Mouse (Mus musculus) ES-E14 (cell line): ENCODE measurements around the gene Vrk3. TPM values are rescaled to one million over a fixed set of nuclear protein-coding genes. Genes with fewer than 3 reads are reported as not detected.
"Not testable (repeated sequence)": the region's sequence is repeated elsewhere in the genome, so short reads cannot be mapped to it uniquely, and the experiment has no call there.

ENCODE experiments used
- DNase-seq: peaks from one replicate; pipeline ENCODE4 v3.0.0-alpha.2; 2013; ENCODE audit warnings: low read depth, low spot score
- H3K27ac ChIP-seq: 2 replicates; pipeline ENCODE4 v1.5.1; 2012; ENCODE audit warnings: low read depth, mild to moderate bottlenecking, low read length, moderate library complexity, mixed read lengths; ENCODE audit not compliant: poor library complexity, insufficient read depth, severe bottlenecking
- H3K36me3 ChIP-seq: 2 replicates; pipeline ENCODE4 v1.6.1; 2012; ENCODE audit warnings: mild to moderate bottlenecking, low read length, moderate library complexity, mixed read lengths; ENCODE audit not compliant: control insufficient read depth, poor library complexity, insufficient read depth, severe bottlenecking
- H3K4me1 ChIP-seq, 2 experiments: fragments of 150-350 bp in 1 of 2; sonication (generic) in 1 of 2; 2 replicates each; pipeline ENCODE4 v1.6.1; 2012; ENCODE audit warnings: low read length in 2 of 2, mild to moderate bottlenecking in 1 of 2, mixed read lengths in 1 of 2; ENCODE audit not compliant: control insufficient read depth in 2 of 2, insufficient read depth in 2 of 2, poor library complexity in 1 of 2
- H3K4me3 ChIP-seq, 2 experiments: fragments of 150-350 bp in 1 of 2; sonication (generic) in 1 of 2; 2 replicates each; pipeline ENCODE4 v1.5.1; 2012; ENCODE audit warnings: low read length in 2 of 2, low read depth in 1 of 2, mild to moderate bottlenecking in 1 of 2, mixed read lengths in 1 of 2; ENCODE audit not compliant: insufficient read depth in 1 of 2, poor library complexity in 1 of 2, severe bottlenecking in 1 of 2
- H3K9ac ChIP-seq: 2 replicates; pipeline ENCODE4 v1.6.1; 2012; ENCODE audit warnings: low read depth, mild to moderate bottlenecking, low read length, mixed read lengths; ENCODE audit not compliant: poor library complexity, insufficient read depth, severe bottlenecking
- H3K9me3 ChIP-seq: fragments of 150-350 bp; sonication (generic); 2 replicates; pipeline ENCODE4 v1.6.1; 2012; ENCODE audit warnings: low read depth, mild to moderate bottlenecking, low read length; ENCODE audit not compliant: control insufficient read depth, insufficient read depth
- CHD2 ChIP-seq: IDR thresholded peaks from 2 replicates; pipeline ENCODE4 v1.6.1; 2014; ENCODE audit warnings: mild to moderate bottlenecking, low read depth, low read length, inconsistent platforms
- HCFC1 ChIP-seq: IDR thresholded peaks from 2 replicates; pipeline ENCODE4 v1.6.1; 2012; ENCODE audit warnings: low read length, inconsistent platforms, borderline replicate concordance; ENCODE audit not compliant: insufficient read depth
- MAFK ChIP-seq: IDR thresholded peaks from 2 replicates; pipeline ENCODE4 v1.6.1; 2014; ENCODE audit warnings: mild to moderate bottlenecking, low read depth, low read length, inconsistent platforms; ENCODE audit not compliant: insufficient read depth
- ZC3H11A ChIP-seq: IDR thresholded peaks from 2 replicates; pipeline ENCODE4 v1.6.1; 2012; ENCODE audit warnings: low read depth, mild to moderate bottlenecking, inconsistent platforms, low read length, borderline replicate concordance
- ZNF384 ChIP-seq: IDR thresholded peaks from 2 replicates; pipeline ENCODE4 v1.6.1; 2012; ENCODE audit warnings: low read depth, low read length, inconsistent platforms
- in situ Hi-C, 2 experiments: fragments of 600-800 bp; cut with MboI; formaldehyde crosslinking; loops; one replicate each; pipeline ENCODE4 v1.15.1; 2025; ENCODE audit warnings: low sequenced_read_pairs in 2 of 2, inconsistent platforms in 1 of 2; ENCODE audit not compliant: unreplicated experiment in 2 of 2
- total RNA-seq: library from RNA; depleted of rRNA; stranded (reverse); fragments of 300-350 nt; gene quantifications from 2 replicates; pipeline ENCODE4 v1.2.3, GENCODE M21; 2012

The Vrk3 gene
- total RNA-seq, 1 experiment: 17.8 TPM

- Histone ChIP-seq H3K4me3 (peak overlapping the region; percentile 81 to 87), H3K9ac (peak overlapping the region; percentile 89), H3K4me1 (peaks cover 2 to 3% of the 10 kb centered on the region in 2 experiments; a peak in 3 of 4 replicates), H3K9me3 (no peaks in the 10 kb centered on the region), H3K27ac (no peak overlapping the region), H3K36me3 (peaks cover 2% of the 10 kb centered on the region; the same call in 1 of the 2 replicates)
- in situ Hi-C loops: no loop called here
- TF ChIP-seq ZC3H11A (no peak), MAFK (no peak), CHD2 (no peak), ZNF384 (no peak), HCFC1 (no peak)
- DNase-seq: no peak
These were observed 1.1 kb upstream of the Vrk3 start for GRCm38 (mm10) chr7:44747115-44747514.

- DNase-seq, H3K27ac ChIP-seq, in situ Hi-C loops, H3K4me1 ChIP-seq, H3K4me3 ChIP-seq, H3K9ac ChIP-seq, H3K9me3 ChIP-seq: not testable (repeated sequence)
- H3K36me3 ChIP-seq: peaks cover 18% of the 10 kb centered on the region
These were observed 2.7 kb downstream of the Vrk3 start, which contains the start of gene Zfp473 for GRCm38 (mm10) chr7:44750950-44751349. Gene Zfp473, minus strand, starts transcription at chr7:44751050.

- Histone ChIP-seq H3K27ac (no peak overlapping the region), H3K9me3 (no peaks in the 10 kb centered on the region), H3K36me3 (peaks cover 29% of the 10 kb centered on the region), H3K4me1 (no peaks in the 10 kb centered on the region), H3K9ac (no peak overlapping the region), H3K4me3 (no peak overlapping the region)
- in situ Hi-C loops: no loop called here
- TF ChIP-seq MAFK: peak; percentile 63; the same call in 1 of the 2 replicates
- no peak for TF ChIP-seq ZNF384
- DNase-seq: no peak
These were observed 9.0 kb downstream of the Vrk3 start for GRCm38 (mm10) chr7:44757164-44757563.

DNA sequence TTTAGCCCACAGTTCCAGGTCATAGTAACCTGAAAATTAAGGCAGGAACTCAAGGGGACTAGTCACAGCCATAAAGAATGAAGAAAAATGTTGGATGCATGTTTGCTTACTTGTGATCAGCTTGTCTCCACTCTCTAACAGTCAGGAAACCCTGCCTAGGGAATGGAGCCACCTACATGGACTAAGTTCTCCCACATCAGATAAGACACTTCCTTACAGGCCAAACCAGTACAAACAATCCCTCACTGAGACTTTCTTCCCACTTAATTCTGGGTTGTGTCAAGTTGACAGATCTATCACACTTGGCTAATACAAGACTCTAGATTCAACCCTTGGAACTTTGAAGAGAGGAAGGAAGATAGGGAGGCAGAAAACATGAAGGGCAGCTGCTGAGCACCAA, 12.2 kb downstream of the Vrk3 start:
- DNase-seq: no peak
- Histone ChIP-seq H3K36me3 (peaks cover 26% of the 10 kb centered on the region), H3K27ac (no peak overlapping the region), H3K9ac (no peak overlapping the region), H3K4me3 (no peak overlapping the region), H3K9me3 (no peaks in the 10 kb centered on the region), H3K4me1 (no peaks in the 10 kb centered on the region)
- TF ChIP-seq ZNF384 (no peak), ZC3H11A (no peak), MAFK (no peak), HCFC1 (no peak), CHD2 (no peak)
- in situ Hi-C loops: no loop called here

DNA sequence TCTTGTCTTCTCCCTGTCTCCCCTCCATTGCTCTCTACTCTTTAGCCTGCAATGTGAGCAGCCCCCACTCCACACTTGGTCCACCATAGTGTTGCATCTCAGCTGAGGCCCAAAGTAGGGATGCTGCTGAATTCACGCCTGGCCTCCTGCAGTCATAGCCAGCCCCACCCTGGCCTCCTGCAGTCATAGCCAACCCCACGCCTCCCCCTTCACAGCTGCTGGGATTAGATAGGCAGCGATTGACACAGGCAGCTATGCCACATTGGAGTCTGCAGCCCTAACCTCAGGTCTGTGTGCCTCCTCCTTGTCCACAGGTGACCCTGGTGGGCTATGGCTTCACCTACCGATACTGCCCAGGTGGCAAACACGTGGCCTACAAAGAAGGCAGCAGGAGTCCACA, 19.9 kb downstream of the Vrk3 start:
- DNase-seq: no peak
- Histone ChIP-seq H3K4me3 (no peak overlapping the region), H3K36me3 (peaks cover 32% of the 10 kb centered on the region; the same call in 1 of the 2 replicates), H3K9ac (no peak overlapping the region), H3K27ac (no peak overlapping the region), H3K9me3 (no peaks in the 10 kb centered on the region), H3K4me1 (peaks cover 0 to 4% of the 10 kb centered on the region in 2 experiments; a peak in 1 of 4 replicates)
- in situ Hi-C loops: no loop called here
- no peak for TF ChIP-seq CHD2
- TF ChIP-seq MAFK: no peak
- no peak for TF ChIP-seq HCFC1
- TF ChIP-seq ZC3H11A: no peak
- TF ChIP-seq ZNF384: no peak
